Mouse (Mus musculus) mesoderm, embryonic 11.5 days (tissue): Measurements from ENCODE around the gene Rbm47.

Source experiments
- DNase-seq: peaks from one replicate; pipeline ENCODE4 v3.0.0-alpha.2; 2012; ENCODE audit warnings: low read depth, low spot score

Gene Rbm47

DNA sequence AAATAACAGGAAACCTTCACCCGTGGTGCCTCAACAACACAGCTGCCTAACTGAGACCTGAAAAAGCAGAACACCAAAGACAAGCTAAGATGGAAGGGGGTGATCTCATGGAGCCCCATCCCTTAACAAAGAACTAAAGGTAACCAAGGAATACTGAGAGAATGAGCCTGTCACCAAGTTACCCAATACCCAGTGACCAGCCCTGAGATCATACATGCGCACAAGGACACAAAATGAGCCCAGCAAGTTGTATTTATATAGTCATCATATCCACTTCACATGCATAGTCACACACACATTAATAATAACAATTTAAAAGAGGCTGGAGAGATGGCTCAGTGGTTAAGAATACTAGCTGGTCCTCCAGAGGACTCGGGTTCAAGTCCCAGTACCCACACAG, 44.0 kb downstream of the Rbm47 start:
- no peak for DNase-seq

DNA sequence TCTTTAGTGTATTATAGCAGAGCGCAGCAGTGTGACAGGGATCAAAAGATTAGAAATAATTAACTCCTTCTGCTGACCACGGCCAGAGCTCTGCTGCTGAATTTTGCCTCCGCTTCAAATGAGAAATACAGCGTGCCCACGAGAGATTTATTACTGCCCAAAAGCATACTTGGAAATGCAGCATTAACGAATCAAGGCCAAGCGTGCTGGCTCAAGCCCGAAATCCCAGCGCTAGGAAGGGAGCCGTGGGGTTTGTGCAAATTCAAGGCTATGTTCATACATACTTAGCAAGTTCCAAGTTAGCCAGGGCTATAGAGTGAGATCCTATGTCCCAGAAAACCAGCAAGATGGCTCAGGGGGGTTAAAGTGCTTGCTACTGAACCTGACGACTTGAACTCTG, 47.5 kb downstream of the Rbm47 start:
- no peak for DNase-seq

- DNase-seq: no peak
Measured at GRCm38 (mm10) chr5:66124931-66125330, 48.0 kb downstream of the Rbm47 start.

GRCm38 (mm10) chr5:66124089-66124400, 48.9 kb downstream of the Rbm47 start:
- no peak for DNase-seq

GRCm38 (mm10) chr5:66123295-66124088, 49.4 kb downstream of the Rbm47 start:
- DNase-seq: no peak

GRCm38 (mm10) chr5:66121255-66121654, 51.7 kb downstream of the Rbm47 start:
- no peak for DNase-seq

- no peak for DNase-seq
Measured at GRCm38 (mm10) chr5:66114751-66115150, 58.2 kb downstream of the Rbm47 start.

GRCm38 (mm10) chr5:66114208-66114607, 58.7 kb downstream of the Rbm47 start:
- DNase-seq: no peak

- DNase-seq: no peak
Measured at GRCm38 (mm10) chr5:66112059-66112458, 60.9 kb downstream of the Rbm47 start.

- DNase-seq: no peak
Measured at GRCm38 (mm10) chr5:66106372-66106771, 66.5 kb downstream of the Rbm47 start.

DNA sequence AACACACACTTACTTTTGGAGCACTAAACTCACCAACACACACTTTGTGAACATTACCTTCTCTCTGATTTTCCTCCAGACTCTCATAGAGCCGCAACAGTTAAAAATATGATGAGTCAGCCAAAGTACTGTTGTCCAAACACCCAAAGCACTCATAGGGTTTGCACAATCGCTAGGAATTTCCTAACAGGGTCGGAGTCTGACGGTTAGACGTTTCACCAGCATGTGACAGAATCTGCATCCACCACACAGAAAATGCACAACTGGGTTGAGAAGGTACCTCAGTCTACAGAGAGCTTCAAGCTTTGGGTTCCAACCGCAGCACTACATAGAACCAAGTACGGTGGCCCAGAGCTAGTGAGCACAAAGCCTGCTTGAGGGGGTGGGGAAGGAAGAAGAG, 67.0 kb downstream of the Rbm47 start:
- DNase-seq: no peak

- DNase-seq: no peak
Measured at GRCm38 (mm10) chr5:66105366-66105765, 67.6 kb downstream of the Rbm47 start.

DNA sequence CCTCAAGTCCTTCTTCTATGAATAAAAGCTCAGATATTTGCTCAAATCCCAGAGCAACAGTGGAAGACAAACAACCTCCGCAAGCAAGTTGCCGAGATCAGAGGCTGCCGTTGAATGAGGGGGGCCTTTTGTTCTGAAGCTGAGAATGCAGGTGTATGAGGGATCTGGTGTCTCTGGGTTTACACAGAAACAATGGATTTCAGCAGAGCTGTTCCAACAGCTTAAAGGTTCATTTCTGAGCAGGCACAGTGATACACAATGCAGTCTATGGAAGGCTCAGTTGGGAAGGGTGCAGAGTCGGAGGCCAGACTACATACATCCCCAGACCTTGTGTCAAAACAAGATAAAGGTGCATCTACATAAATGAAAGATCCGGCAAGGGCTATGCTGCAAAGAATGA, 69.5 kb downstream of the Rbm47 start:
- no peak for DNase-seq

DNA sequence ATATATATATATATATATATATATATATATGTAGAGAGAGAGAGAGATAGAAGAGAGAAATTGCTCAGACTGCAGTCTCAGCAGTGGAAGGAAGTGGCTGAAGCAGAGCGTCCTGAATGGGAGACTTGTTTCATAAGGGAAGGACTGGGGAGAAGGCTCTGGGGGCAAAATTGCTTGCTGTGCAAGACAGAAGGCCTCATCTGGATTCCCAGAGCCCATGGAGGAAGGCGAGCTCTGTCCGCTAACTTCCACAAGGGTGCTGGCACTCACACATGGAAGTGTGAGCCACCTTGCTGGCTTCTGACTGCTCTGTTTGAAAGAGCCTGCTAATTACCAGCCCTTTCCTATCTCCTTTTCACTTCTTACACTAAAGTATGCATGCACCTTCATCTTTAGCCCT, 70.1 kb downstream of the Rbm47 start:
- DNase-seq: no peak

GRCm38 (mm10) chr5:66101577-66101976, 71.3 kb downstream of the Rbm47 start:
- DNase-seq: no peak

DNA sequence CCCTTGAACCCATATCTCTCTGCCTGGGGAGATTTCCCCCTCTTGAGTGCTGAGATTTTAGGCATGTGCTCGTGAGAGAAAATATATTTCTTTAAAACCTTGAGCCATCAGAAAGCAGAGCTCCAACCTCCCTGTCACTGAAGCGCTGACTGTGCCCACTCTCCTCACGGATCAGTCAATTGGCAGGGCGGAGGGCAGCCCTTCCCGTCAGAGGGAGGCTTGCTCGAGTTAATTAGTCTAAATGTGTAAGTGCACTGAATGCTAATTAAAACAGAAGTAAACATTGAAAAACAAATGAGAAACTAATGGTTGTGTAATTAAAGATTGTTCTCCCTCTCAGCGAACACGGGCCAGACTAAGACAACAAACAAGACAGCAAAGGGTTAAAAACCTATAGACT, 72.6 kb downstream of the Rbm47 start:
- no peak for DNase-seq

- no peak for DNase-seq
Measured at GRCm38 (mm10) chr5:66098094-66098871, 74.6 kb downstream of the Rbm47 start.

- no peak for DNase-seq
Measured at GRCm38 (mm10) chr5:66096081-66096480, 76.8 kb downstream of the Rbm47 start.

- DNase-seq: no peak
Measured at GRCm38 (mm10) chr5:66095166-66095565, 77.8 kb downstream of the Rbm47 start.

GRCm38 (mm10) chr5:66090037-66090436, 82.9 kb downstream of the Rbm47 start:
- no peak for DNase-seq

GRCm38 (mm10) chr5:66089600-66089999, 83.3 kb downstream of the Rbm47 start:
- DNase-seq: no peak

GRCm38 (mm10) chr5:66088902-66089295, 84.0 kb downstream of the Rbm47 start:
- no peak for DNase-seq

- DNase-seq: no peak
Measured at GRCm38 (mm10) chr5:66088247-66088901, 84.5 kb downstream of the Rbm47 start.
